Mouse (Mus musculus): ENCODE data around the gene Zfp62.

Gene Zfp62

GRCm38 (mm10) chr11:49205080-49205590 lies 2.0 kb downstream of the Zfp62 start:
- no peak for DNase-seq (ENCODE audit: low spot score)

- DNase-seq (ENCODE audit: low spot score): no peak
Observed at GRCm38 (mm10) chr11:49207495-49207894, 4.4 kb downstream of the Zfp62 start.

- DNase-seq (ENCODE audit: low spot score): no peak
Observed at GRCm38 (mm10) chr11:49212577-49212976, 9.5 kb downstream of the Zfp62 start.

- no peak for DNase-seq (ENCODE audit: low spot score)
Observed at GRCm38 (mm10) chr11:49213505-49213904, 10.4 kb downstream of the Zfp62 start.

- no peak for DNase-seq (ENCODE audit: low spot score)
Observed at GRCm38 (mm10) chr11:49219271-49219670, 16.2 kb downstream of the Zfp62 start.

GRCm38 (mm10) chr11:49224455-49224854 lies 21.4 kb downstream of the Zfp62 start:
- DNase-seq (ENCODE audit: low spot score): no peak

- no peak for DNase-seq (ENCODE audit: low spot score)
Observed at GRCm38 (mm10) chr11:49232781-49233180, 29.7 kb downstream of the Zfp62 start.

GRCm38 (mm10) chr11:49235459-49236207 lies 32.5 kb downstream of the Zfp62 start:
- no peak for DNase-seq (ENCODE audit: low spot score)

GRCm38 (mm10) chr11:49236891-49237290 lies 33.8 kb downstream of the Zfp62 start:
- no peak for DNase-seq (ENCODE audit: low spot score)

GRCm38 (mm10) chr11:49237532-49237931 lies 34.4 kb downstream of the Zfp62 start:
- DNase-seq (ENCODE audit: low spot score): no peak

- DNase-seq (ENCODE audit: low spot score): no peak
Observed at GRCm38 (mm10) chr11:49240310-49240709, 37.2 kb downstream of the Zfp62 start.

GRCm38 (mm10) chr11:49240874-49241273 lies 37.8 kb downstream of the Zfp62 start:
- DNase-seq (ENCODE audit: low spot score): no peak

GRCm38 (mm10) chr11:49241471-49241870 lies 38.4 kb downstream of the Zfp62 start:
- DNase-seq (ENCODE audit: low spot score): no peak

GRCm38 (mm10) chr11:49242944-49243626 lies 40.0 kb downstream of the Zfp62 start:
- no peak for DNase-seq (ENCODE audit: low spot score)

- peak; percentile 96 for DNase-seq (ENCODE audit: low spot score)
Observed at GRCm38 (mm10) chr11:49243727-49244594, 40.9 kb downstream of the Zfp62 start, which contains the start of gene Mgat1. Gene Mgat1, plus strand, starts transcription at chr11:49244191.

GRCm38 (mm10) chr11:49244595-49244930 lies 41.5 kb downstream of the Zfp62 start:
- no peak for DNase-seq (ENCODE audit: low spot score)

- DNase-seq (ENCODE audit: low spot score): peak; percentile 30
Observed at GRCm38 (mm10) chr11:49245176-49245575, 42.1 kb downstream of the Zfp62 start.

- DNase-seq (ENCODE audit: low spot score): peak; percentile 13
Observed at GRCm38 (mm10) chr11:49245634-49246415, 42.7 kb downstream of the Zfp62 start.

- DNase-seq (ENCODE audit: low spot score): no peak
Observed at GRCm38 (mm10) chr11:49246523-49246922, 43.4 kb downstream of the Zfp62 start.

- no peak for DNase-seq (ENCODE audit: low spot score)
Observed at GRCm38 (mm10) chr11:49247255-49247654, 44.2 kb downstream of the Zfp62 start.

GRCm38 (mm10) chr11:49248226-49248973 lies 45.3 kb downstream of the Zfp62 start:
- DNase-seq (ENCODE audit: low spot score): no peak

All from retina, embryonic 14.5 days (tissue).